Mouse (Mus musculus): ENCODE results near the gene Rtl5. TPM values are rescaled to one million over a fixed set of nuclear protein-coding genes. Genes with fewer than 3 reads are reported as not detected.

Rtl5 gene
- polyA plus RNA-seq, 1 experiment from 2014 or later: 1.4 TPM

DNA sequence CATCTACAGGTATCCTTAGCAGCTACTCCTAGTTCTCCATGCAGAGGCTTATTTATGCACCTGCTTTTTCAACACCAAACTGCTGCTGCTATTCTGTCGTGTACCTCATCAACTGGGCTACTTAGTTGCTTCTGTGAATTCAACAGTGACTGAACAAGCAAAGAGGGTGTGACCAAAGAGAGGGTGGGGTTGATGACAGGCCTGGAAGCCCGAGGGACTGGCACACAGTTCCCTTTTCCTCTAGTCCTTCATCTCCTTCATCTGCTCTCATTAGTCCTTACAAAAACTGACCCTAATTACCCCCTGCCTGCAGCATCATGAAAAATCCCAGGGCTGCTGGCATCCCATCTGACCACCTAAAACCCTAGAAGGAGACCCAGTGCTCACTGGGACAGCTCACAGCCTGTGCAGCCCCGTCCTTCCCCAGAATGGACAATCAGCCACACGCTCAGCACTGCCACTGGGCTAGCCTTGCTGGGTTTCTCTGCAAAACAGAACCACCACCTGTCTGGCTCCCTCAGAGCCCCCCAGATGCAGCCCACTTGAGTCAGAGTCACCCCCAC, 5.8 kb downstream of the Rtl5 start:
- Histone ChIP-seq H3K4me3 (no peak overlapping the region), H3K27ac (ENCODE audit: poor library complexity, severe bottlenecking) (no peak overlapping the region), H3K4me2 (no peak overlapping the region), H3K9me3 (replicated peaks) (no peaks in the 10 kb centered on the region), H3K9ac (no peak overlapping the region), H3K27me3 (replicated peaks) (peaks cover 10% of the 10 kb centered on the region; the same call in 1 of the 2 replicates), H3K4me1 (replicated peaks) (peaks cover 46% of the 10 kb centered on the region), H3K36me3 (no peaks in the 10 kb centered on the region)
- 51% methylated on average over 4 of the region's 4 CpGs for WGBS
- no peak for ATAC-seq (ENCODE audit: insufficient number of reproducible peaks, low FRiP score)

GRCm38 (mm10) chrX:102064062-102064461, 7.0 kb downstream of the Rtl5 start:
- H3K9ac ChIP-seq: no peak overlapping the region
- ATAC-seq (ENCODE audit: insufficient number of reproducible peaks, low FRiP score): no peak
- peaks cover 38% of the 10 kb centered on the region for H3K4me1 ChIP-seq (replicated peaks)
- no peaks in the 10 kb centered on the region for H3K36me3 ChIP-seq
- no peak overlapping the region for H3K4me2 ChIP-seq
- H3K27ac ChIP-seq (ENCODE audit: poor library complexity, severe bottlenecking): no peak overlapping the region
- WGBS: 50% methylated on average over 3 of the region's 3 CpGs
- H3K9me3 ChIP-seq (replicated peaks): no peaks in the 10 kb centered on the region
- H3K4me3 ChIP-seq: no peak overlapping the region
- peaks cover 10% of the 10 kb centered on the region; the same call in 1 of the 2 replicates for H3K27me3 ChIP-seq (replicated peaks)

DNA sequence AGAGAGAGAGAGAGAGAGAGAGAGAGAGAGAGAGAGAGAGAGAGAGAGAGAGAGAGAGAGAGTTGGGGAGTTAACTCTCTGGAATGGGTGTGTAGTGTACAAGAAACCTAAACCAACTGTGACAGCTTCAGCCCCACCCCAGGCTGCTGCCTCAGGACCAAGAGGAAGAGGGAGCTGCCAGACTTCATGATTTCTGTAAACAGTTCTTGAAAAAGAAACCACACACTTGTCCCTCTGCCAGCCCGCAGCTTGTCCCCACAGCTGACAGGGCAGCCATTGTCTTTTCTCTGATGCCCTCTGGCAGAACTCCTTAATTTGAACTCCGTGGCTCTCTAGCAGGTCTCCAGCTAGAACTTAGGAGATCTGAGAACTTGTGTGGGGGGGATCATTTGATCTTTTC, 10.2 kb downstream of the Rtl5 start:
- Histone ChIP-seq H3K4me1 (replicated peaks) (peaks cover 36% of the 10 kb centered on the region), H3K4me3 (no peak overlapping the region), H3K9ac (no peak overlapping the region), H3K9me3 (replicated peaks) (no peaks in the 10 kb centered on the region), H3K27me3 (replicated peaks) (peaks cover 6% of the 10 kb centered on the region; the same call in 1 of the 2 replicates), H3K27ac (ENCODE audit: poor library complexity, severe bottlenecking) (no peak overlapping the region), H3K36me3 (no peaks in the 10 kb centered on the region), H3K4me2 (no peak overlapping the region)
- 44% methylated on average over 2 of the region's 2 CpGs for WGBS
- no peak for ATAC-seq (ENCODE audit: insufficient number of reproducible peaks, low FRiP score)

- no peak overlapping the region for H3K27ac ChIP-seq (ENCODE audit: poor library complexity, severe bottlenecking)
- 78% methylated on average over 5 of the region's 5 CpGs for WGBS
- H3K4me1 ChIP-seq (replicated peaks): peaks cover 30% of the 10 kb centered on the region
- no peak overlapping the region for H3K4me2 ChIP-seq
- H3K27me3 ChIP-seq (replicated peaks): 0 out of 2 replicates have a peak, but pooled peaks cover 2% of the 10 kb centered on the region
- no peak overlapping the region for H3K4me3 ChIP-seq
- no peaks in the 10 kb centered on the region for H3K36me3 ChIP-seq
- no peaks in the 10 kb centered on the region for H3K9me3 ChIP-seq (replicated peaks)
- ATAC-seq (ENCODE audit: insufficient number of reproducible peaks, low FRiP score): no peak
- H3K9ac ChIP-seq: no peak overlapping the region
Measured at GRCm38 (mm10) chrX:102060243-102060642, 10.9 kb downstream of the Rtl5 start.

DNA sequence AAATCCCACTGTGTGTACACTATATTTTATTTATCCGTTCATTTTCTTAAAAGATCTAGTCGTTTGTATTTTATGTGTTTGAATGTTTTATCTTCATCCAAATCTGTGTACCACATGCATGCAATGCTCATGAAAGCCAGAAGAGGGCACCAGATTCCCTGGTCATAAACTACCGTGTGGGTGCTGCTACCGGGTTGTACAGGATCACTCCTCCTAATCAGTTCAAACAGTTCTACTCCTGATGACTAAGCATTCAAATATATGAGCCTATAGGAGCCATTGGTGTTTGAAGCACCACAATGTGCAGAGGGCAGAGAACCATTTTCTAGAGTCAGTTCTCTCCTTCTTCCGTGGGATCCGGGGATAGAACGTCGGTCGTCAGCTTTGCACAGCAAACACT, 11.7 kb downstream of the Rtl5 start:
- H3K4me1 ChIP-seq (replicated peaks): peaks cover 27% of the 10 kb centered on the region
- H3K9me3 ChIP-seq (replicated peaks): no peaks in the 10 kb centered on the region
- H3K4me2 ChIP-seq: no peak overlapping the region
- H3K27me3 ChIP-seq (replicated peaks): no peaks in the 10 kb centered on the region
- no peak; the same call in 1 of the 2 replicates for ATAC-seq (ENCODE audit: insufficient number of reproducible peaks, low FRiP score)
- H3K36me3 ChIP-seq: no peaks in the 10 kb centered on the region
- no peak overlapping the region for H3K4me3 ChIP-seq
- no peak overlapping the region for H3K27ac ChIP-seq (ENCODE audit: poor library complexity, severe bottlenecking)
- no peak overlapping the region for H3K9ac ChIP-seq
- WGBS: 63% methylated on average over 9 of the region's 9 CpGs

DNA sequence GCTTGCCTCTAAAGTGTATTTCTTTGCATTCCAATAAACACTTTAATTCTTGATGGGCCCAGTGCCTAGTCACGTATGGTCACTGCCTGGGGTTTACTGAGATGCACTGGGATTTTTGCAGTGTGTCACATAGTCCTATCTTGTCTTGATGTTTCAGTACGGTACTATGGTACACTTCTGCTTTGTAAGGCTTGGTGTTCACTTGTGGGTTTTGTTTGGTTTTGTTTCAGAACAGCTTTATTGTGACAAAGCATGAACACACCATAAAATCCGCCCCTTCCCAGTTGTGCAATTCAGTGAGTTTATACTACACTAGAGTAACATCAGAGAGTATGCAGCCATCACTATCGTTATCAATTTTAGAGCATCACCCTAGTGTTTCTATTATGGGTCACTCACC, 17.1 kb downstream of the Rtl5 start:
- Histone ChIP-seq H3K27me3 (replicated peaks) (0 out of 2 replicates have a peak, but pooled peaks cover 5% of the 10 kb centered on the region), H3K4me3 (no peak overlapping the region), H3K4me2 (no peak overlapping the region), H3K36me3 (no peaks in the 10 kb centered on the region), H3K27ac (ENCODE audit: poor library complexity, severe bottlenecking) (no peak overlapping the region), H3K9ac (no peak overlapping the region), H3K9me3 (replicated peaks) (no peaks in the 10 kb centered on the region), H3K4me1 (replicated peaks) (no peaks in the 10 kb centered on the region)
- ATAC-seq (ENCODE audit: insufficient number of reproducible peaks, low FRiP score): no peak
- 79% methylated on average over 4 of the region's 4 CpGs for WGBS

- Histone ChIP-seq H3K27ac (ENCODE audit: poor library complexity, severe bottlenecking) (no peak overlapping the region), H3K4me1 (replicated peaks) (no peaks in the 10 kb centered on the region), H3K36me3 (no peaks in the 10 kb centered on the region), H3K9ac (no peak overlapping the region), H3K4me2 (no peak overlapping the region), H3K27me3 (replicated peaks) (0 out of 2 replicates have a peak, but pooled peaks cover 5% of the 10 kb centered on the region), H3K9me3 (replicated peaks) (no peaks in the 10 kb centered on the region), H3K4me3 (no peak overlapping the region)
- no peak for ATAC-seq (ENCODE audit: insufficient number of reproducible peaks, low FRiP score)
- WGBS: 74% methylated on average over 2 of the region's 2 CpGs
Measured at GRCm38 (mm10) chrX:102053371-102053770, 17.7 kb downstream of the Rtl5 start.

DNA sequence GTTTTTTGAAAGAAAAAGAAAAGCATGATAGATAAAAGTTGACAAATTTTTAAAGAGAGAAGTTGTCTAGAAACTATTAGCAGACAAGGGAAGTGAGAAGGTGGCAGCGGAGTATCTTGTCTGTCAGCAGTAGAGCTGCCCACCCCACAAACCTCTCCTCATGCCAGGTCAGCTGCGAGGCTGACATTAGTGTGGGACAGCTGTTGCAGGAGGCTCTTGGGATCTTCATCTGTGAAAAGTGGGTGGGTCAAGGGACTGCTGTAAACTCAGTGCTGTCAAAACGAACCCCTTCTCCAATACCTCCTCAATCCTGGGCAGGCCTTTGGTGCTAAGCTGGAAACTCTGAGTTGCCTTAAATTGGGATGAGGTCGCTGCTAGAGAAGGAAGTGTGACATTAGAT, 19.9 kb downstream of the Rtl5 start:
- H3K4me2 ChIP-seq: no peak overlapping the region
- no peak overlapping the region for H3K27ac ChIP-seq (ENCODE audit: poor library complexity, severe bottlenecking)
- H3K4me1 ChIP-seq (replicated peaks): no peaks in the 10 kb centered on the region
- H3K27me3 ChIP-seq (replicated peaks): 0 out of 2 replicates have a peak, but pooled peaks cover 5% of the 10 kb centered on the region
- ATAC-seq (ENCODE audit: insufficient number of reproducible peaks, low FRiP score): no peak
- H3K9ac ChIP-seq: no peak overlapping the region
- WGBS: 56% methylated on average over 4 of the region's 4 CpGs
- H3K4me3 ChIP-seq: no peak overlapping the region
- no peaks in the 10 kb centered on the region for H3K9me3 ChIP-seq (replicated peaks)
- no peaks in the 10 kb centered on the region for H3K36me3 ChIP-seq

- no peak overlapping the region for H3K4me3 ChIP-seq
- WGBS: 65% methylated on average over 6 of the region's 6 CpGs
Measured at GRCm38 (mm10) chrX:102050552-102050951, 20.6 kb downstream of the Rtl5 start.

DNA sequence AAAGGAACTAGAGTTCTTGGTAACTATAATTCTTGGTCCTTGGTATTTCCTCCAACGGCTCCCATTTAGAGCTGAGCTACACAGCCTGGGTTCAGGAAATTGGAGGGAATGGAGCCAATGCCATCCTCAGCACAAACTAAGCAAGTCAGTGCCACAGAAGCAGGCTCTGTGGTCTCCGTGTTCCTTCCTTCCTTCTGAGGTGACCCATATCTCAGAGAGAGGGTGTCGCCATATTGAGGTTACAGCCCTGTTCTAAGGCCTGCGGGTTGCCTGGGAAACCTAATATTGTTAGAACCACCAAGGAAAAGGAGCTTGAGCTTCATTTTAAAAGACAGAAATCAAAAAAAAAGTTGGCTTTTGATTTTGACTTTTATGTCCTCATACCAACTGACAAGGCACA, 28.7 kb downstream of the Rtl5 start:
- ATAC-seq (ENCODE audit: insufficient number of reproducible peaks, low FRiP score): no peak
- peaks cover 5% of the 10 kb centered on the region for H3K4me1 ChIP-seq (replicated peaks)
- no peak overlapping the region for H3K4me2 ChIP-seq
- 0 out of 2 replicates have a peak, but pooled peaks cover 4% of the 10 kb centered on the region for H3K36me3 ChIP-seq
- H3K27me3 ChIP-seq (replicated peaks): no peaks in the 10 kb centered on the region; the same call in 1 of the 2 replicates
- H3K9me3 ChIP-seq (replicated peaks): no peaks in the 10 kb centered on the region
- 83% methylated on average over 4 of the region's 4 CpGs for WGBS
- H3K4me3 ChIP-seq: no peak overlapping the region
- H3K9ac ChIP-seq: no peak overlapping the region
- H3K27ac ChIP-seq (ENCODE audit: poor library complexity, severe bottlenecking): no peak overlapping the region

More at GRCm38 (mm10) chrX:102050552-102050951, 20.6 kb downstream of the Rtl5 start:
- no peaks in the 10 kb centered on the region for H3K9me3 ChIP-seq (replicated peaks)
- no peaks in the 10 kb centered on the region for H3K4me1 ChIP-seq (replicated peaks)
- H3K4me2 ChIP-seq: no peak overlapping the region
- no peaks in the 10 kb centered on the region for H3K36me3 ChIP-seq
- no peak overlapping the region for H3K27ac ChIP-seq (ENCODE audit: poor library complexity, severe bottlenecking)
- no peak overlapping the region for H3K9ac ChIP-seq
- ATAC-seq (ENCODE audit: insufficient number of reproducible peaks, low FRiP score): no peak
- 0 out of 2 replicates have a peak, but pooled peaks cover 5% of the 10 kb centered on the region for H3K27me3 ChIP-seq (replicated peaks)

GRCm38 (mm10) chrX:102041562-102041961, 29.5 kb downstream of the Rtl5 start:
- no peak overlapping the region for H3K4me2 ChIP-seq
- no peak overlapping the region for H3K9ac ChIP-seq
- 0 out of 2 replicates have a peak, but pooled peaks cover 4% of the 10 kb centered on the region for H3K36me3 ChIP-seq
- H3K27me3 ChIP-seq (replicated peaks): no peaks in the 10 kb centered on the region; the same call in 1 of the 2 replicates
- peaks cover 13% of the 10 kb centered on the region for H3K4me1 ChIP-seq (replicated peaks)
- no peak for ATAC-seq (ENCODE audit: insufficient number of reproducible peaks, low FRiP score)
- H3K4me3 ChIP-seq: no peak overlapping the region
- no peak overlapping the region for H3K27ac ChIP-seq (ENCODE audit: poor library complexity, severe bottlenecking)
- H3K9me3 ChIP-seq (replicated peaks): no peaks in the 10 kb centered on the region
- WGBS: 73% methylated on average over 7 of the region's 7 CpGs

DNA sequence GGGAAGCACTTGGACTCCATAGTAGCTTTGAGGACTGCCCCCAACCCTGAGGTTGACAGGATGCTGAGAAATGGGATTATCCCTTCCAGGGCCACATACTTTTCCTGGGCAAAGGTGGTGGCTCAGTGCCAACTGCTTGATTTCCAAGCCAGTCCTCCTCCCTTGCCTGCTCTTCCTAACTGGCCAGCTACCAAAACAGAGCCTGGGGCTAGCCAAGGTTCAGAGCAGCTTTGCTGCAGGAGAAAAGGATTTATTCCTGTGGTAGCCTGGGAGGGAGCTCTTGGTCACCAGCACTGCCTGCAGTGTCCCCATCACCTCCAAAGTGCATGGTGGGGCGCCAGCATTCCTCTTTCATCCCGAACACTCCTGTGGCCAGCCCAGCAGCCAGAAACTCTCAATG, 33.6 kb downstream of the Rtl5 start:
- Histone ChIP-seq H3K9ac (no peak overlapping the region), H3K4me1 (replicated peaks) (peaks cover 26% of the 10 kb centered on the region), H3K4me3 (no peak overlapping the region), H3K9me3 (replicated peaks) (no peaks in the 10 kb centered on the region), H3K4me2 (no peak overlapping the region), H3K36me3 (0 out of 2 replicates have a peak, but pooled peaks cover 4% of the 10 kb centered on the region), H3K27ac (ENCODE audit: poor library complexity, severe bottlenecking) (peak overlapping the region; percentile 28; the same call in 1 of the 2 replicates), H3K27me3 (replicated peaks) (no peaks in the 10 kb centered on the region; the same call in 1 of the 2 replicates)
- whole genome bisulfite sequencing: 54% methylated on average over 2 of the region's 2 CpGs
- no peak for ATAC-seq (ENCODE audit: insufficient number of reproducible peaks, low FRiP score)
